ENCODE assay signal across 8 mouse cellular contexts in the genomic region with DNA sequence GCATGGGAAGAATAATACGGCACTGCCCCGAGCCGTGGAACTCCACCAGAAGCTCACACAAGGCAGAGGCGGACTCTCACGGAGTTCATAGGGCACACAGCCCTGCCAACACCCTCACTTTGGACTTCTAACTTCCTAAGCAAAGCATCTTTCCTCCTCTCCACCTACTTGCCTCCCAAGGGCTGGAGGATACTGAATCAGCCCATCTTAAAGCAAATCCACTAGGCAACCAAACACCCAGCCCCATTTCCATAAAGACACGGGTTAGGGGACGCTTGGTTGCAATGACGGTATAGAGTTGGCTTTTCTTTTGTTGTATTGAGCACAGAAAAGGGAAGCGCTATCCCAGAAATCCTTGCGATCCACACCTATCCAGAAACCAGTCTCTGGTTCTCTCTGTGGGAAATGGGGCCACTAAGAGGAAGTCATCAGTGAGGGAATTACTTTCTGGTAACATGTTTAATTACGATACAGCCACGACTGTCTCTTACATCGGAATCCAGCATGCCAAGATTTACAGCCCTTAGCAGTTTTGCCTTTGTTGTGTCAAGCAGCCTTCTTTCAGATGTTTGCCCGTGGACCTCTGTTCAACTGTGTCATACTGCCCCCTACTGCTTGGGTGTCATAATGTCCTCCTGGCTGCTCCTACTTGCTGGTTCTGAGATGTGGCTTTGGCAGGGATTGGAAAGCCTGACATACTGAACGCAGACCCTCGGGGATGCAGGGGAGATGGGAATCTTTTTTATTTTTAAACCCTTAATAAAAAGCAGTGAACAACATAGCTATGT.
DNase-seq lines count a peak whose midpoint lies in the region; ATAC-seq and TF ChIP-seq lines count a peak whose summit lies in the region.

No protein-coding gene starts in this region.

- no peak overlapping the region for H3K4me3 ChIP-seq in forebrain, postnatal 0 days (ENCODE audit: low read depth, low read length)
- H3K4me3 ChIP-seq in hindbrain, embryonic 13.5 days = no peak overlapping the region; the same call in 1 of the 2 replicates

- H3K4me1 ChIP-seq in forebrain, postnatal 0 days (ENCODE audit: insufficient read depth) = no peaks in the 10 kb centered on the region
- H3K4me1 ChIP-seq in hindbrain, embryonic 13.5 days (replicated peaks) = peaks cover 5% of the 10 kb centered on the region

- H3K9ac ChIP-seq in forebrain, postnatal 0 days = no peak overlapping the region
- H3K9ac ChIP-seq in hindbrain, embryonic 13.5 days = 0 out of 2 replicates have a peak overlapping the region, but pooled peaks have one; percentile 51

- H3K4me2 ChIP-seq in forebrain, postnatal 0 days (ENCODE audit: low read depth) = 0 out of 2 replicates have a peak overlapping the region, but pooled peaks have one; percentile 4
- H3K4me2 ChIP-seq in hindbrain, embryonic 13.5 days = peak overlapping the region; percentile 42

- H3K27me3 ChIP-seq in forebrain, postnatal 0 days (ENCODE audit: insufficient read depth, low read length) = no peaks in the 10 kb centered on the region
- no peaks in the 10 kb centered on the region for H3K27me3 ChIP-seq in hindbrain, embryonic 13.5 days

- DNase-seq in R1 (ENCODE audit: low read depth, low spot score) = peak; percentile 79
- DNase-seq in cerebellum, adult 18-20 months = peak; percentile 42 to 44
- DNase-seq in forebrain, postnatal 0 days = peak; percentile 86
- DNase-seq in layer of hippocampus, postnatal 10 days (ENCODE audit: low spot score in 2 of 2) = peak; percentile 74 to 77
- DNase-seq in lung, postnatal 4 days = peak; percentile 53 to 79
- peak; percentile 64 for DNase-seq in right cerebral cortex, postnatal 14 days

- TF ChIP-seq CTCF in forebrain, postnatal 0 days (IDR thresholded peaks at IDR 0.05; ENCODE audit: low read depth) = peak; percentile 81

- H3K27ac ChIP-seq in forebrain, postnatal 0 days (ENCODE audit: low read depth, low read length) = no peak overlapping the region
- no peak overlapping the region for H3K27ac ChIP-seq in hindbrain, embryonic 13.5 days

- no peaks in the 10 kb centered on the region for H3K36me3 ChIP-seq in forebrain, postnatal 0 days (ENCODE audit: insufficient read depth)
- no peaks in the 10 kb centered on the region for H3K36me3 ChIP-seq in hindbrain, embryonic 13.5 days

- H3K9me3 ChIP-seq in forebrain, postnatal 0 days (ENCODE audit: low read length) = no peaks in the 10 kb centered on the region
- no peaks in the 10 kb centered on the region for H3K9me3 ChIP-seq in hindbrain, embryonic 13.5 days

- peak; percentile 77 for ATAC-seq in forebrain, postnatal 0 days
- ATAC-seq in hindbrain, embryonic 13.5 days (ENCODE audit: low FRiP score) = peak; percentile 69
- ATAC-seq in erythroblast, adult 5-6 weeks (replicated peaks; ENCODE audit: low FRiP score, poor library complexity, severe bottlenecking) = no peak

- 20% methylated on average over 16 of the region's 16 CpGs for WGBS in forebrain, postnatal 0 days
- 29% methylated on average over 16 of the region's 16 CpGs for WGBS in hindbrain, embryonic 13.5 days
